Mouse (Mus musculus) adrenal gland, adult 2 months (tissue): ENCODE measurements at regions not wholly inside any gene's neighbourhood (a gene's known extent, or its start where the extent isn't known, plus 50 kb on each side); places are given as distances from the start of the nearest gene placed in this dataset.

Experiments used
- DNase-seq: peaks from one replicate; pipeline ENCODE4 v3.0.0; 2021

DNA sequence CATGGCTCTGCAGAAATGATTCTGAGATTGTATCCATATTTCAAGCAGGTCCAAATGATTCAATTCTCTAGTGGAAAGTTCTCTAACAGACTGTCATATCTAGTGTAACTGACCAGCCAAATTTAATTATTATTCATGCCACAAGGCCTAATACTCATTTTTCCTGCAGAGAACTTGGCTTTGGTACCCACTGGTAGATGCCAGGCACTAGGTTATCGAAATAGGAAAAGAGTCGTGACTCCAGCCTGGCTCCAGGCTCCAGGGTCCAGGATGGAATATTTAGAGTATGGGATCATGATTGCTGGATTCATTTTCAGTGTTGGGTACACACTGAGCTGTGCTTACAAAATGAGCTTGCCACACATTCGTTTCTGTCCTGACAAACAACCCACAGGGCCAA lies 452.4 kb upstream of the Got2 start:
- no peak for DNase-seq

DNA sequence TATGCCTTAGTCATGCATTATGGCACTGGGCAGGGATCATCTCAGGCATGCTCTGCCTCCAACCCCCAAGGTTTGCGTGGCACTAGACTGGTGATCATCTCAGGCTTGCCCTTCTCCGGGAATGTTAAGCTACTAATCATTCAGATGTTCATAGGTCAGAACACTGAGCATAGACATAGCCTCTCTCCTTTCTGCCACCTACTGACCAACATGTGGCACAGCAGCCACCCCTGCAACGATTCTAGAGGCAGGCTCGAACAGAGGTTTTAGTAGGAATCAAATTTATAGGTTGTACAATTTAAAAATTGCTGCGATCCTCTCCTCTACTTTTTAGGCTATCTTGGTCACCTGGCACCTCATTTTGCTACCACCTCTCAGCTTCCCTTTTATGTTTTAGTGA lies 430.0 kb upstream of the Got2 start:
- DNase-seq = peak; percentile 2

DNA sequence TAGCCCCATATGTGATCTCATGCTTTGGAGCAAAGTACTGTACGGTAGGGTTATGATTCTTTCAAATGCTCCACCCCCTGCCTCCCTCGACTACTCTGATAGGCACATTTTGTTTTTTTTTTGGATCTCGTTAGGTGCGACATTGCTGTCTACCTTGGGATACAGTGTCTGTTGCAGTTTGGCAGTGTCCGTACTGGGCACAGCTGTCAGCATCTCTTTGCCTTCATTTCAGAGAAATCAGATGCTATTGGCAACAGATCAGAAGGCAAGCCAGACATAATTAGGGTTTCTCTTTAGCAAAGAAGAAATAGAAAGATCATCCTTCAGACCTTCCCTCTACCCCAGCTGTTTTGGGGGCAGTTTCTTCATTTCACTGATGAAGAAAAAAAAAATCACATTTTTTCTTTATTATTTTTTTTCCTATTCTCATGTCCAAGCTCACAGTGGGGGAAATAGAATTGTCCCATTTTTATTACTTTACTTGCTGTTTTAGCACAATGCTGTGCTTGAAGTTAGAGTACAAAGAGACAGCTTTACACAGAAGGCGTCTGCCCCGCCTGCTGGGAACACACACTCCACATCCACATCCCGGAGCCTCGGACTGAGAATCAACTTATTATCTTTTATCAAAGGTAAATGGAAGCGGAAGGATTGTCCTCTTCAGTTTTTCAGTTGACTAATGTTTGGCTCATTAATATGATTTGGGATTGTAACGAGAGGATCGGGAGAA lies 420.8 kb upstream of the Got2 start:
- no peak for DNase-seq

DNA sequence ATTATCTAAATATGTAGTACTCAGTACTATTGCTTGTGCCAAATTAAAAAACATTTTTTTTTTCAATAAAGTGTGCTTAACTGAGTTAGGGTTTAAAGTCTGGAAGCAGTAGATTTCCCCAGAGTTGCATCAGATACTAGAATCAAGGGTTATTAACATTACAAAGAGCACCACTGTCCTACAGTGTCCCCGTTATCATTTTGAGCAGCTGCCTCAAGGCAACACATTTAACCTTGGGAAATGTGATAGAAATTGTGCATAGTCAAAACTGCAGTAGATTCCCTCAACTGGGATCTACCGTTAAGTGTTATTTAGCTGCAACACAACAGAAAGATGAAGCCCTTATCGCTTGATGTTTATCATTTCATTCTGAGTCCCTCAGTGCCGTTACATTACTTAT lies 408.3 kb upstream of the Got2 start:
- DNase-seq = no peak

DNA sequence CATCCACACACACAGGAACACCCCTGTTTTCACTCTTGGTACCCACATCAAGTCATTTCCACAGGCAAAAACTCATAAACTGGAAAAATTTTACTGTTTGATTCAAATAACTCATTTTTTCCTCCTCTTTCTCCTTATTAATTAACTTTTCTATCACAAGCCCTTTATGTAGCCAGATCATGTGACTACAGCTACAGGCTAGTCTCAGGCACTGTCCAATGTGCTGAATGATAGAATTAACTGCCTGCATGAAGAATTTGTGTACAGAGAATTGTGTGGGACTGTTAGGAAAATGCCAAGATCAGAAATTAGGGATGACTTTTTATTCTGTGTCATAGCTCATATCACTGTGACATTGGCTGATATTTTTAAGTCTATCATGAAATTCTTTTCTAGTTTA lies 402.4 kb upstream of the Got2 start:
- DNase-seq = no peak

DNA sequence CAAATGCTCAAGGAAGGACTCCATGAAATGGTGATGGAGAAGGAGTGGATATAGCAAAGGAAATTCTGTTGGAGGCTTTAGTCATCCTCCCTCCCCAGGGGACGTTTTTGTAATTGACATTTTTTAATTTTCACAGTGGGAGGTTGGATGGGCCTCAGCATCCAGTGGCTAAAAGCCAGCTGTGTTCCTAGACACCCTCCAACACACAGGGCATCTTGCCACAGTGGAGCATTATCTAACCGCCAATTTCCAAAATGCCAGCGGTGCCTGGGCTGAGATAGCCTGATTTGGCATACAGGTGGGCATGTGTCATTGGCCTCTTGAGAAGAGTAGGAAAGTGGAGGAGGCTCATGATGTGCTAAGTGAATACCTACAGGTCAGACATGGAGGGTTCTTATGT lies 401.2 kb upstream of the Got2 start:
- no peak for DNase-seq

DNA sequence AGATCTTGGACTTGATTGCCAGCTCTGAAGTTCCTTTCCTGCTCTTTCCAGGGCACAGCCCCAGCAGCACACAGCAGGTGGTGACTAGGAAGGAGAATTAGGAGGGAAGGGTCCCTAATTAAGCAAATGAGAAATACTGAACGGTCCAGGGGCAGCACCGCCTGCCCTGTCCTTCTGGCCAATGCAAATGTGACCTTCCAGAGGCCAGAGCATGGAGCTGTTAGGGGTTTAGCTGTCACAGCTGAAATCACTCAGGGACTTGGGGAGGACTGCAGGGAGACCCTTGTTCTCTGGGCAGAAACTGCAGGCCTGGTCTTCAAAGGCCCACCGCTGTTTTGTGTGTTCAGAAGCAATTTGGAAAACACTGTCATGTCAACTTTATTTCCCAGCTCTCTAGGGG lies 400.2 kb upstream of the Got2 start:
- DNase-seq = no peak

DNA sequence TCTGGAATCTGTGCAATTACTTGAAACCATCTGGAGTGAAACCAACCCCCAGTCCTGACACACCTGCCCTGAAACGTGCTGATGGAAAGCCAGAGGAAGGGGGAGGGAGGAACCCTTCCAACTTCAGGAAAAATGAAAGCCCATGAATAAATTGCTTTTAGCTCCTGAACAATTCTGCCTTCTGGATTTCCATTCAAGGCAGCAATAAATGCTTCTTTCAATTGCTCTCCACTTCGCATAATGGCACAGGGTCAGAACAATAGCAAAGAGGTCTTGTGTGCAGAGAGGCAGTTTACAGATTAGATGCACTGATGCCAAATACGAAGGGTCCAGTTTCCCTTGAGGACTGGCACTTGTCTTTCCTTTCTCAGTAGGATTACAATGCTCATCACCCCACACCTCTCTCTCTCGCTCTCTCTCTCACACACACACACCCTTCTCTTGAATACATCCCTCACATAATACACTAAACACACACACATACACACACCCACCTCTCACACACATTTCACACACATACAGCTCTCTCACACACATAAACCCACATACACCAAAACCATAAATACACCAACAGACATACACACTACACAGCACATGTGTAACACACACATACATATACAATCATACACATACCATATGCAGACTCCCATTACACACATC lies 389.3 kb upstream of the Got2 start:
- no peak for DNase-seq

DNA sequence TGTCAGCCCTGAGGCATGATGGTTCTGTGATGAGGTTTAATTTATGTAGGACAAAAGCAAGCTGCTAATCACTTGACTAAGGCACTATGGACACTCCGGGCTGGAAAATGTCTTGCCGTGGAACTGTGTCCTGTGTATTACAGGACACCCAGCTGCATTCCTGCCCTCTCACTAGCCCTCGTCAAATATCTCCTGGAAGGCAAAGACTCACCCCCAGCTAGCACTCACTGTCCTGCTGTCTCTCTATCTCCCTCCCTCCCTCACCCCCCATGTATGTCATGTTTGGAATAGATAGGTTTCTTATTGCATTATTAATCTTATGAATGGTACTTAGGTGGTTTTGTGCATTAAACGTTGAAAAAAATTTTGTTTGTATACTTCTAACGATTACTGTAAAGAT lies 388.7 kb upstream of the Got2 start:
- DNase-seq = no peak

DNA sequence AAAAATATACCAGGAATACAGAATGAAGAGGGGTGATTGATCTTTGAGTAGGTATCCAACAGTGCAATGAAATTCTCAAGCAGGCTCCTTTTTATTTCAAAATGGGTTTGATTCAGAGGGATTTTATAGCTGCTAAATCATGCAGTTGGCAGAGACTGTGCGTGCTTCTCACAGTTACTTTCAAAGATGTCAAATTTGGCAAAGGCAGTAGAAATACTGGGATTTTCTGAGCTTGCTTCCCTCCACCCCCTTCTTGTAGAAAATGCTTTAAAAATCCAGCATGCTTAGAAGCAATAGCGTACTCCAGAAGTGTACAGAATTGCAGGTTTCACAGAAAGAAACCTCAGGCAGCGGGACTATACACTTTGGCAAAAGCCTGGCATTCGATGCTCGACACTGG lies 367.9 kb upstream of the Got2 start:
- no peak for DNase-seq

DNA sequence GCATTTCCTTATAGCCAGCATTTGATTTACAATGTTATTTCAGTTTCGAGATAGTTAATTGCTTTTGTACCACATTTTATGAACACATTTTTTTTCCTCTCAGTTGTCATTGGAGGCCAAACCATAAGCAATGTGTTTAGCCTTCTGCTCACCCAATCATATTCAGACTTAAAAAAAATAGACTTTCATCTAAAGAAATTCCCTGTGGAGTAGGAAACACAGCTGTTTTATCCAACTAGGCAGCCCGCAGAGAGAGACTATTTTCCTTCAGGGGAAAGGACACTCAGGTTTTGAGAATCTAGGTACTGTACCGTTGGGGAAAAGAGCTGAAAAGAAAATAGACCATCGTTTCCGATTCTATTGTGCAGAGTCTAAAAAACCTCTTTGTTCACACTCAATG lies 367.5 kb upstream of the Got2 start:
- DNase-seq = no peak

DNA sequence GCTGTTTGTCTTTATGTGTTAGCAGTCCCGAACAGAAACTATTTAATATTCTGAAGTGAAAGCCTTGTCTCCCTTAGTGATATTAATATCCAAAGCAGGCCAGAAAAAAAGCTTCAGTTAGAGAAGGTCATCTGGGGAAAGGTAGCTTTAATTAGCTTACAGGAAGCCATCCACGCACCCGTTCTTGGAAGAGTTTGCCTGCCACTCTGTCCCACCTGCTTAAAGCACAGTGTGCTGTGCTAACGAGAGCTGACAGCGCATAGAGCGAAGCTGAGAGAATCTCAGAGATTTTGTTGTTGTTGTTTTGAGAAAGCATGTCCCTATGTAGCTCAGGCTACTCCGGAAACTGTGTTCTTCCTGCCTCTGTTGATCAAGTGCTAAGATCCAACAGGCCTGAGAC lies 357.7 kb upstream of the Got2 start:
- no peak for DNase-seq

DNA sequence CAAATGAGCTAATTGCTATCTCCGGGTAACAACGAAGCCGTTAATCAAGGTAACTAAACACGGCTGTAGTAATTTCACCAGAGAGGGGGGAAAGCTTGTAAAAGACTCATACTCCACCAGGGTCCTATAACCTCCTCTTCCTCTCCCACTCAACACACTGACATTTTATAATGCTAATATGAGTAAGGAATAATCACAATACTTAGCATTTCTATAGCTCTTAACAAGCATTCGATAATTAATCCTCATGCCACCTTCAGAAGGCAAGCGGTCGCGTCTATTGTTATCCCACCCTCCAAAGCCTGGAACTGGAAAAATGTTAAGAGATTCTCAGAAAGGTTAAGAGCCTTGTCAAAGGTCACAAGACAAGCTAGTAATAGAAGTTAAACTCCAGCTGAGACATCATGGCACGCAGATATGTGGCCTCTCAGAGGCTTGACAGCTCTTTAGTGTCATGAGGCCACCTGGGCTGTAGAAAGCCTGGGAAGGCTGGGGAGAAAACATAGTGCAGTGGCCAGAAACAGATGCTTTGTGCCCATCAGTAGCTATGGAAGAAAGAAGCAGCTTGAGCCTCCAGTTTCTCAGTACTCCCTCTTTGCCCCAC lies 356.3 kb upstream of the Got2 start:
- DNase-seq = no peak

DNA sequence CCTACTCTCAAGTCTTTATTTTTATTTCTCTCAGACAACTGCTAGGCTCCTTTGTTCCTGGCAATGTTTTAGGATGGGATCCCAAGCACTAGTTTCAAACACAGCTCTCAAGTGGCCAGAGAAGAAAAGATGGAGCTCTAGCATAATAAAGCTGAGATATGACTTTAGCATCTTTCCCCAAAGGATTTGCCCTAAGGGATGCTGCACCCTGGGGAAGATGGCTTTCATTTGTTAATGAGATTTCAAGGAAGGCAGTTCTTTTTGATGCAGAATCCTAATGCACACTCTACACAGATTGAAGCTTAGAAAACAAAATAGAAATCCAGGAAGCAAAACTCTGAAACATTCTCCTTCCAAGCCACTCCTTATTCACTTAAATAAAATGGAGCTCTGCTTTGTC lies 350.1 kb upstream of the Got2 start:
- DNase-seq = no peak

DNA sequence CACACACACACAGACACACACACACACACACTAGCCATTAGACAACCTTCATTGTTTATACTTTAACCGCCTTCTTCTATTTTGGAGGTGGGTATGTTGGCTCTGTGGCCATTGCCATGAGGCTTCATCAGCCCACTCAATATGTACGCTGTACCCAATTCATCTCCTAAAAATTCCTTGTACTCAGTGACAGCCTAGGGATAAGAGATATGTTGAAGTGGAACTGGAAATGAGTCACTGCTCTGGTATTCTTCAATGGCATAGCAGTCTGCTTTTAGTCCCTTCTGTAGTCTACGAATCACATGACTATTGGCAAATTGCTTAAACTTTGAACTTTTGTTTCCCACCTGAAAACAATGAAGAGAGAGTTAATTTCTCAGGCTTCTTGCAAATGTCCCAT lies 349.6 kb upstream of the Got2 start:
- no peak for DNase-seq

DNA sequence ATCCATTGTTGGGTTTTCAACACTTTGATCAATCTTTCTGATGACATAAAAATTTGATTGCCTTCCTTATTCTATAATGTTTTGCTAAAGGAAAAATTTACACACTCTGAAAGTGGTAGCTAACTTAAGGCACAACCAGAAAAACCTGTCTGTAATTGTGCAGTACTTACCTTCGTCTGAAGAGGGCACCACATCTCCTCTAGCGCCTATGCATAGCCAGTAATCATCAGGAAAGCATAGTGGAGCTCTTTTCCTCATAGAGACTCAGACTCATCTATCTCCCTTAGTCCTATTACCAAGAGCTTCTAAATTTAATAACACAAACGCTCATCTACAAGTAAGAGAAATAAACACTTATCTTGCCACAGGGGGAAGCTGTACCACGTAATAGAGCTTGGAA lies 342.1 kb upstream of the Got2 start:
- DNase-seq = no peak
